Mouse (Mus musculus) heart, embryonic 14.5 days (tissue): ENCODE measurements around the gene Sorcs3. TPM values are rescaled to one million over a fixed set of nuclear protein-coding genes. Genes with fewer than 3 reads are reported as not detected.
A peak's percentile ranks its signal among the peaks of the same experiment; 100 is the strongest.

ENCODE experiments used
- ATAC-seq: fragments of 200-750 bp; cut with Nextera tagmentation; 2 replicates; pipeline ENCODE4 v1.8.0; 2017; ENCODE audit warnings: low read depth, moderate TSS enrichment; ENCODE audit not compliant: insufficient number of reproducible peaks, insufficient read depth, low FRiP score
- H3K27ac ChIP-seq, 2 experiments: fragments of 200-500 bp in 1 of 2; fragments of 300-500 bp in 1 of 2; sonication (generic) in 1 of 2; replicated peaks in 1 of 2; 2 replicates each; pipeline ENCODE4 v1.5.1; 2012 to 2014; ENCODE audit warnings: low read depth in 2 of 2, low read length in 2 of 2, control low read depth in 1 of 2, mild to moderate bottlenecking in 1 of 2, mixed read lengths in 1 of 2; ENCODE audit not compliant: control insufficient read depth in 1 of 2, insufficient read depth in 1 of 2
- H3K27me3 ChIP-seq: fragments of 300-500 bp; sonication (generic); 2 replicates; pipeline ENCODE4 v1.6.1; 2014; ENCODE audit warnings: mild to moderate bottlenecking, low read length, control low read depth; ENCODE audit not compliant: control insufficient read depth, insufficient read depth
- H3K36me3 ChIP-seq: fragments of 300-500 bp; sonication (generic); 2 replicates; pipeline ENCODE4 v1.6.1; 2014; ENCODE audit warnings: mild to moderate bottlenecking, control low read depth, low read length, mixed read lengths; ENCODE audit not compliant: control insufficient read depth, insufficient read depth
- H3K4me1 ChIP-seq, 2 experiments: fragments of 200-500 bp in 1 of 2; fragments of 300-500 bp in 1 of 2; sonication (generic) in 1 of 2; 2 replicates each; pipeline ENCODE4 v1.6.1; 2012 to 2014; ENCODE audit warnings: low read length in 2 of 2, control low read depth in 1 of 2, mixed read lengths in 1 of 2; ENCODE audit not compliant: control insufficient read depth in 2 of 2, insufficient read depth in 2 of 2
- H3K4me2 ChIP-seq: fragments of 300-500 bp; sonication (generic); 2 replicates; pipeline ENCODE4 v1.6.1; 2014; ENCODE audit warnings: mild to moderate bottlenecking, low read length
- H3K4me3 ChIP-seq, 2 experiments: fragments of 200-500 bp in 1 of 2; fragments of 300-500 bp in 1 of 2; sonication (generic) in 1 of 2; 2 replicates each; pipeline ENCODE4 v1.5.1; 2012 to 2014; ENCODE audit warnings: low read length in 2 of 2, mild to moderate bottlenecking in 2 of 2, control low read depth in 1 of 2, low read depth in 1 of 2, moderate library complexity in 1 of 2; ENCODE audit not compliant: control insufficient read depth in 1 of 2, insufficient read depth in 1 of 2
- H3K9ac ChIP-seq: fragments of 300-500 bp; sonication (generic); 2 replicates; pipeline ENCODE4 v1.6.1; 2014; ENCODE audit warnings: mild to moderate bottlenecking, low read length
- H3K9me3 ChIP-seq: fragments of 300-500 bp; sonication (generic); 2 replicates; pipeline ENCODE4 v1.6.1; 2016; ENCODE audit warnings: low read length, control low read depth; ENCODE audit not compliant: control insufficient read depth
- WGBS: fragments of 180-500 bp; shearing (Covaris S2); extraction: QIAGEN DNeasy Blood & Tissue Kit; methylation state at CpG from one replicate; pipeline ENCODE4 v1.1.7; 2014; 5-methylcytosine and 5-hydroxymethylcytosine counted together
- polyA plus RNA-seq: library from polyadenylated mRNA; unstranded; fragments of >200 nt; fragmentation: Nextera tagmentation; extraction: Ambion mirVana; gene quantifications from 2 replicates; pipeline ENCODE4 v1.2.1, GENCODE M21; 2014

Gene Sorcs3
- polyA plus RNA-seq, 1 experiment from 2014 or later, result 0.39 TPM

DNA sequence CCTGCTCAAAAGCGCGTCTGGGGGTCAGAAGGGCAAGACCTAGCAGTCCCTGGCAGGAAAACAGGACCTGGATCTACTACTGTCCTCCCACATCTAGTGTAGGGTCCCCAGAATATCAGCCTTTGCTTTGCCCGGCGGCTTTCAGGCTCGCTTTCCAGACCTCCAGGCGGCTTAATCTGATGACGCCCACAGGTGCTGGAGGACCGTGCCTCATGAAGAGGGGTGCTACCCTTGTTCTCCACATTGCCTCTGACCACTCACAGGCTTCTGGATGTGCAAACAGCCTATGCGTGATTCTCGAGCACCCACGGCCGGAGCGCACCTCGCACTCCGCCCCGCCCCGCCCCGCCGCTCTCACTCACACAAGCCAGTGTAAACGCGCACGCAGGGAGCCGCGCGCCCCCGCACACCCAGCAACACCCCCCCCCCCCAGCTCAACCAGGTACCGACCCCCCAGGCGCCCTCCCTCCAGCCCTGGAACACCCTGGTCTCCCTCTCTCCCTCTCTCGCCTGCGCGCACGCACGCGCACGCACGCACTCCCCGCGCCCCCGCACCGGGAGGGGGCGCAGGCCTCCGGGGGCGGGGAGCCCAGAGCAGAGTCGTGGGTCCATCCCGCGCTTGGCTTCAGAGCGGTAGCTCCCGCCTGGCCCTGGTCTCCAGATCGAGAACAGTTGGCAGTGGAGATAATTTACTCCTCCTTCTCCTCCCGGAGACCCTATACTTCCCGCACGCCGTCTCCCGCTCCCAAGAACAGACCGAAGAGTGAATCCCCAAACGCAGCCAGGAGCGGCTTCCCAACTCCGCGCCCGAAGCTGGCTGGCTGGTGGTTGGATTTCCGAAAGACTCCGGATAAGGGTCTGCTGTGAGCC, 698 bp upstream of the Sorcs3 start:
- H3K4me3 ChIP-seq, result peak overlapping the region; percentile 48 to 51
- peaks cover 64% of the 10 kb centered on the region for H3K27me3 ChIP-seq
- no peaks in the 10 kb centered on the region for H3K9me3 ChIP-seq
- no peak for ATAC-seq
- H3K27ac ChIP-seq, result no peak overlapping the region
- H3K4me2 ChIP-seq, result peak overlapping the region; percentile 94
- H3K9ac ChIP-seq, result peak overlapping the region; percentile 41; the same call in 1 of the 2 replicates
- H3K36me3 ChIP-seq, result no peaks in the 10 kb centered on the region
- under 1% methylated on average over 46 of the region's 62 CpGs for WGBS
- H3K4me1 ChIP-seq, result peaks cover 0 to 17% of the 10 kb centered on the region in 2 experiments; a peak in 1 of 4 replicates

GRCm38 (mm10) chr19:48206861-48207730, 1.3 kb downstream of the Sorcs3 start:
- Histone ChIP-seq H3K27me3 (peaks cover 64% of the 10 kb centered on the region), H3K9me3 (peaks cover 3% of the 10 kb centered on the region; the same call in 1 of the 2 replicates), H3K4me3 (peak overlapping the region in 1 of 2 experiments; percentile 51; a peak in 2 of 4 replicates), H3K9ac (no peak overlapping the region), H3K4me2 (peak overlapping the region; percentile 94), H3K4me1 (peaks cover 0 to 17% of the 10 kb centered on the region in 2 experiments; a peak in 1 of 4 replicates), H3K27ac (no peak overlapping the region), H3K36me3 (no peaks in the 10 kb centered on the region)
- no peak for ATAC-seq
- WGBS, result 3% methylated on average over 21 of the region's 21 CpGs

- Histone ChIP-seq H3K27ac (no peak overlapping the region), H3K4me1 (peaks cover 0 to 17% of the 10 kb centered on the region in 2 experiments; a peak in 1 of 4 replicates), H3K9ac (no peak overlapping the region), H3K27me3 (peaks cover 64% of the 10 kb centered on the region), H3K36me3 (no peaks in the 10 kb centered on the region), H3K4me2 (no peak overlapping the region), H3K4me3 (no peak overlapping the region), H3K9me3 (peaks cover 7% of the 10 kb centered on the region; the same call in 1 of the 2 replicates)
- no peak for ATAC-seq
- WGBS, result 7% methylated on average over 10 of the region's 10 CpGs
Measured at GRCm38 (mm10) chr19:48207731-48208370, 2.0 kb downstream of the Sorcs3 start.

DNA sequence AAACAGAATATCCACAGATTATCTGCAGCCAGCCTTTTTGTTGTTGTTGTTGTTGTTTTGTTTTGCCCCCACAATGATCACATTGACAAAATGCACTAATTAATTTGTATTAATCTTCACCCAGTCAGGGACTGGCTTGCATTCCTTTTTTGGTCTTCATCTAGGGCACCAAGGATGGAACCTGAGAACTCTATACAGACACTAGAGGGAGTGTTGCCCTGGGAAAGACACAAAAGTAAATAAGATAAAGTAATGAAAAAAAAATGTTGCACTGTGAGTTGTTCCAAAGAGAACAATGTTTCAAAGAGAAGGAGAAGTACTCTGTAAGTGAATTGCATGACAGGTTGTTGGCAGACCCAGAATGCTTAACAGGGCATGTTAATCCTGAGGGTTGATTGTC, 9.6 kb downstream of the Sorcs3 start:
- no peak overlapping the region for H3K4me3 ChIP-seq
- H3K36me3 ChIP-seq, result no peaks in the 10 kb centered on the region
- no peaks in the 10 kb centered on the region for H3K4me1 ChIP-seq
- peaks cover 7% of the 10 kb centered on the region; the same call in 1 of the 2 replicates for H3K9me3 ChIP-seq
- no peak overlapping the region for H3K4me2 ChIP-seq
- ATAC-seq, result no peak
- no peaks in the 10 kb centered on the region; the same call in 1 of the 2 replicates for H3K27me3 ChIP-seq
- no peak overlapping the region for H3K9ac ChIP-seq
- no peak overlapping the region for H3K27ac ChIP-seq

DNA sequence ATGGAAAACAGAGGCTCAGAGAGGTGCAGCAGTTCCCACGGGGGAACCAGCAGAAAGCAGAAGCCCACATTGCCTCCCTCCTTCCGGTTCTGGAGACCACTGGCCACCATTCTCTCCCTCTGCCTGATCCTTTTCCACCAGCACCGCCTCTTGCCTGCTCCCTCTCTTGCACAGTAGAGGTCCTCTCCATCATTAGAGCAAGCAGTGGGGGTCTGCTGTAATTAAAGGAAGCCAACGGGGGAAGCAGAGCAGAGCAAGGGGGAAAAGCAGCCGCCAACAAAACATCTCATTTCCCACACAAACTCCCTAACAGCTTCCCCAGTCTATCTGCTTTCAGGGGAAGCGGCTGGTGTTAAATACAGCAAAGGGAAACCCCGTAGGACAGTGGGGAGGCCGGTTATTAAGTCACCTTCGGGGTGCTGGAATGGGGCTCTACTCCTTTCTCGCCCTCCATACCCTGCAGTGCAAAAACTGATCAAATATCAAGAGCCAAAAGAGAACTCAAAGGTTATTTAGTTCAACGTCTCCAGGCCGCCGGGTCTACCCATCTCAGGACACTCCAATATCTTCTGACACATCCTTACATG, 32.1 kb downstream of the Sorcs3 start:
- Histone ChIP-seq H3K4me2 (no peak overlapping the region), H3K27me3 (no peaks in the 10 kb centered on the region), H3K9me3 (no peaks in the 10 kb centered on the region), H3K9ac (no peak overlapping the region), H3K4me1 (no peaks in the 10 kb centered on the region), H3K36me3 (no peaks in the 10 kb centered on the region), H3K27ac (no peak overlapping the region), H3K4me3 (no peak overlapping the region)
- WGBS, result 49% methylated on average over 13 of the region's 13 CpGs
- ATAC-seq, result no peak

- no peaks in the 10 kb centered on the region for H3K9me3 ChIP-seq
- no peak overlapping the region for H3K4me3 ChIP-seq
- no peaks in the 10 kb centered on the region for H3K4me1 ChIP-seq
- no peak overlapping the region for H3K27ac ChIP-seq
- no peak overlapping the region for H3K9ac ChIP-seq
- WGBS, result 79% methylated on average over 9 of the region's 9 CpGs
- H3K4me2 ChIP-seq, result no peak overlapping the region
- no peak for ATAC-seq
- H3K36me3 ChIP-seq, result no peaks in the 10 kb centered on the region
- no peaks in the 10 kb centered on the region for H3K27me3 ChIP-seq
Measured at GRCm38 (mm10) chr19:48238391-48238790, 32.6 kb downstream of the Sorcs3 start.

GRCm38 (mm10) chr19:48240960-48241359, 35.1 kb downstream of the Sorcs3 start:
- ATAC-seq, result no peak
- no peaks in the 10 kb centered on the region for H3K27me3 ChIP-seq
- no peak overlapping the region for H3K4me2 ChIP-seq
- no peaks in the 10 kb centered on the region for H3K36me3 ChIP-seq
- no peaks in the 10 kb centered on the region for H3K9me3 ChIP-seq
- no peak overlapping the region for H3K9ac ChIP-seq
- no peak overlapping the region for H3K4me3 ChIP-seq
- WGBS, result 69% methylated on average over 2 of the region's 2 CpGs
- H3K27ac ChIP-seq, result no peak overlapping the region
- no peaks in the 10 kb centered on the region for H3K4me1 ChIP-seq
